Mouse (Mus musculus) adrenal gland, postnatal 25 days (tissue): ENCODE results near the gene Epo. TPM values are rescaled to one million over a fixed set of nuclear protein-coding genes. Genes with fewer than 3 reads are reported as not detected.

Experiments
- DNase-seq: peaks from one replicate; pipeline ENCODE4 v3.0.0; 2021; ENCODE audit warnings: mixed read lengths
- long read RNA-seq: library from polyadenylated mRNA; stranded (forward); transcript quantifications from one replicate; pipeline ENCODE4 v2.0.0, GENCODE M21; 2021
- total RNA-seq: library from RNA; stranded (reverse); gene quantifications from 2 replicates; pipeline ENCODE4 v1.2.3, GENCODE M21; 2021

Gene Epo
- not detected in 2 replicates for total RNA-seq
- long read RNA-seq, partial matches to known transcripts: 0 of 15 reads
- long read RNA-seq, other reads (novel, unspliced or antisense): 15 of 15 reads

DNA sequence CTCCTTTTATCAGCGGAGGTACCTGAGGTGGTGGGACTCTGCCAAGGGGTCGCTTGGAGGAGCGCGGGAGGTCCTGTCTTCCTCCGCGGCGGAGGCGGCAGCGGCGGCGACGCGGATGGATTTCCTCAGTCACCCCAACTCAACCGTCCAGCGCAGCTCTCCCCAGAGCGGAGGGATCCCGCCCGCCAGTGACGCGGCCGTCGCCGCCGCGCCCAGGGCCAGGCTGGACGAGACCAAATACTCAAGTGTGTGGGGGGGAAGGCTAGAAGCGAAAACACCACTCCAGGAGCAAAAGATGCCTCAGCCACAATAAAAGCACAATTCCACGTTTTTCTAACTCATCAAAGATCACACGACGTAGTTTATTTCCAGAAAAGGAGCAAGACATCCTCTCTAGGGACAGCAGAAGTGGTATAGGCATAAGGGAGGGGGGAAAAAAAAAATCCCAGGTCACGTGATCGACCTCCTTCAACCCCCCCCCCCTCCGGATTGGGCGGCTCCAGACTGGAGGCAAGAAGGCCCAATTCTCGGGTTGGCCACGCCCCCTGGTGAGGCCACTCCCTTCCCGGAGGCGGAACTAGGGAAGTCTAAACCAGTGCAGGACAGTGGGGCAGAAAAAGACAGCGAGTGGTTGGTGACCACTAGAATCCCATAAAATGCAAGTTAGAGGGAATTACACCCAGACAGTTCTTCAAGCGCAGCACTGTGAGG is at the start of gene Epo, which contains the start of gene Gnb2:
Epo (minus strand) TSS at position 126 of the 711 bp plus-strand sequence.
Gnb2 (minus strand) TSS at position 394 of the 711 bp plus-strand sequence.
- DNase-seq: peak; percentile 99

DNA sequence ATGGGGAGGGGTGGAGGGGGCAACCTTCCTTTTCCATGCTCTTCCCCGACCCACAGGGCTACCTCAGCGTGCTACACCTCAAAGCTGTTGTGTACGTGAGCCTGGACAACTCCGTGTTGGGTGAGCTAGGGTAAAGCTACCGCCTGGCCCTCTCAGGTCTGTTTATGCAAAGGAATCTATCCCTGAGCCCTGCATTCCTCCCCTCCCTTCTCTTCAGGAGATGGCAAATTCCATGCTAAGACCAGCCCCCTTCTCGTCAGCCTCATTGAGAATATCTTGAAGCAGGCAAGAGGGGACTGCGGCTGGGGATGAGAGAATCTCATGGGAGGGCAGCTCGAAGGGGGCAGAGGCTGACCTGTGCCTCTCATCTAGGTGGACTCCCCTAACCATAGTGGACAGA is 49.7 kb upstream of the Epo start:
- DNase-seq: no peak

DNA sequence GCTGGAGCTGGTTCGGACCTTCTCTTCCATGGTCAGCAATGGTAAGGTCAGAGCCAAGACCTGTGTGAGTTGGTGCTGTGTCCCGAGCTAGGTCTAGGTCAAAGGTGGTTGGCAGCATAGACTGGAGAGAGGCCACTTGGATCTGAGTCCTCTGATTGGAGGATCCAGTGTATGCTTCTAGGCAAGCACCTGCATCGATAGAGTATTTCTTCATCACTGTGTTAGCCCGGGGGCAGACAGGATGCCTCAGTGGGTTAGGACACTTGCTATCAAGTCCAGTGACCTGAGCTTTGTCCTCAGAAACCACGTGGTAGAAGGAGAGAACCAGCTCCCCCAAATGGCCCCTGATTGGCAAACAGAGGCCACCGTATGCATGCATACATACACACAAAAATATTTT is 47.2 kb upstream of the Epo start:
- no peak for DNase-seq

DNA sequence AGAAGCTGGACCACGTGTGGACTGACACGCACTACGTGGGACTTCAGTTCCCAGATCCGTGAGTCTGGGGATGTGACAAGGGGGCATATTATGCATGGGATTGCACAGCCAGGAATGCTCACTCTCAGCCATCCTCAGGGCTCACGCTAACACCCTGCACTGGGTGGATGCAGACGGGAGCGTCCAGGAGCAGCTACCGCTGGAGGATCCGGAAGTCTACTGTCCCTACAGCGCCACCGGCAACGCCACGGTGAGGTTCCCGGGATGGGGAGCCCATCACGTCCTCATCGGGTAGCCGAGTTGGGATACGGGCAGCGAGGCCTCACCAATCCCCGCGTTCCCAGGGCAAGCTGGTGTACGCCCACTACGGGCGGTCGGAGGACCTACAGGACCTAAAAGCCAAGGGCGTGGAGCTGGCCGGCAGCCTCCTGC is 41.4 kb upstream of the Epo start:
- peak; percentile 68 for DNase-seq

DNA sequence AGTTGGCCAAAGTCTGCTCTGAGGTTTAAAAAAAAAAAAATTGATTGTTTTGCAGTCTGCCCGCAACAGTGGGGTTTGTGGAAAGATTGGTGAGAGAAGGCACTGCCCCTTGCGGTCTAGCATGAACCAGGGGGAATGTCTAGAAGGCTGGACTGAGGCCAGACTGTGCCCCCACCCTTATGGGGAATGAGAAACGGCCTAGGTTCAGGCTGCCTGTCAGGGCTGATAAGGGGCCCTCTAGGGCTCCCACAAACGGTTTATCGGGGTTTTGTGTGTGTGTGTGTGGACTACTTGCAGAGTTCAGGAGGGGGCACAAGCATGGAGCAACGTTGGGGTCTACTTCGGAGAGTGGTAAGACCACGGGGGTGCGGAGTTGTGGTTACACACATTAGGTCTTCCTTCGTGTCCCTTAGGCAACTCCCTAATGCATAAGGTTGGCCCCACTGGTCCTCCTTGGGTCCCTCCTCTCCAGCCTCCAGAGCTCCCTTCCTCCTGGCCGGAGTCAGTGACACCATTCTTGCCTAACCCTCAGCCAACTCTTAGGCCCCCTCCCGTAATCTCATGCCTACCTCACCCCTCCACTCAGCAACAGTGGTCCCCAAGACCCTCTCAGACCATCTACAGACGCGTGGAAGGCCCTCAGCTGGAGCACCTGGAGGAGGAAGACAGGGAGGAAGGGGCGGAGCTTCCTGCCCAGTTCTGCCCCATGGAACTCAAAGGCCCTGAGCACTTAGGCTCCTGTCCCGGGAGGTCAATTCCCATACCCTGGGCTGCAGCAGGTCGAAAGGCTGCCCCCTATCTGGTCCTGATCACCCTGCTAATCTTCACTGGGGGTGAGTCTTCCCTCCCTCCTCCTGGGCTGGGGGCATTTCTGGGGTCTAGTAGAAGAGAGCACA is 37.9 kb upstream of the Epo start:
- no peak for DNase-seq

DNA sequence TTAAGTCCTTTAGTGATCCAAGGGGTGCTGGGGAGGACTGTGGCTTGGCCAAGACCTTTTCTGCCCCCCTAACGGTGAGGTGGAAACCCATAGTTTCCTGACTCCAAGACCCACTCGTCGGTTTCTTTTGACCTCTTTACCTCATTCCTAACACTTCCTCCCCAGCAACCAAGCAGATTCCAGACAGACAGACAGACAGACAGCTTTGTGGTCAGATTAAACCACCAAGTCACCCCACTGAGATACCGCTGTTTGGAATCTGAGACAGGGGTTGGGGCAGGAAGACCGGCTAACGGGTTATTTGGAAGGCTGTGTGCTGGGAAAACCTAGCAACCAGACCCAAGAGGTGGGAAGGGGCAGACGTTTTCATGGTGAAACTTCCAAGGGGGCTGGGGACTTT is 37.1 kb upstream of the Epo start:
- DNase-seq: no peak

DNA sequence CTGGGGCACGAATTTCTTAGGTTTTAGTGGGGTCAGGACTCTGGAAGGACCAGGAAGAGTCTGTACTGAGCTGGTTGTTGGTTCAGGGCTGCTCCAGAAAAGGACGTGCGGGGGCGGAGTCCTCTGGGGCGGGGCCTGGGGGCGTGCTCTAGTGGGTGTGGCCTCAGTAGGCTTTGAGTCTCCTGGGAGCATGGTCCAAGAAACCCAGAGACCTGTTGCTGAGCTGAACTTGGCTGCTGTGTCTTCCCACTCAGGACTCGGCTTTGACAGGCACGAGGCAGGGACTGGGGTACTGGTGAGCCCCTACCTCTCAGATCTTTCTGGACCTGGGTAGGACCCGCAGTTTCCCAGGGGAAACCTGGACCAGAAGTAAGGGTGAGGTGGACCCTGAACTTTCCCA is 36.6 kb upstream of the Epo start, which contains the start of gene Tfr2:
Tfr2 (plus strand) TSS at position 176 of the 400 bp plus-strand sequence.
- DNase-seq: peak; percentile 51

DNA sequence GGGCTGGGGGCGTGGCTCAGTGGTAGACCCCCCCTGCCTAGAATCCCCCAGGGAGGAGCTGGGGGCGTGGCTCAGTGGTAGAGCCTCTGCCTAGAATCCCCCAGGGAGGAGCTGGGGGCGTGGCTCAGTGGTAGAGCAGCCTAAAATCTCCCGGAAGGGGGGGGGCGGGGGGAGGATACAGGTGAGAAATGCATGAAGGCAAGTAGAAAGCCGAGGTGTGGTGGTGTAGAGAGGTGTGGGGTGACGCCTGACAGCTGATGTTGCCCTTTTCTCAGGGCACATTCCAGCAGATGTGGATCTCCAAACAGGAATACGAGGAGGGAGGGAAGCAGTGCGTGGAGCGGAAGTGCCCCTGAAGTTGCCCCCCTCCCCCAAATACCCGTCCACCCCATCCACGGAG is 36.0 kb upstream of the Epo start:
- DNase-seq: no peak

DNA sequence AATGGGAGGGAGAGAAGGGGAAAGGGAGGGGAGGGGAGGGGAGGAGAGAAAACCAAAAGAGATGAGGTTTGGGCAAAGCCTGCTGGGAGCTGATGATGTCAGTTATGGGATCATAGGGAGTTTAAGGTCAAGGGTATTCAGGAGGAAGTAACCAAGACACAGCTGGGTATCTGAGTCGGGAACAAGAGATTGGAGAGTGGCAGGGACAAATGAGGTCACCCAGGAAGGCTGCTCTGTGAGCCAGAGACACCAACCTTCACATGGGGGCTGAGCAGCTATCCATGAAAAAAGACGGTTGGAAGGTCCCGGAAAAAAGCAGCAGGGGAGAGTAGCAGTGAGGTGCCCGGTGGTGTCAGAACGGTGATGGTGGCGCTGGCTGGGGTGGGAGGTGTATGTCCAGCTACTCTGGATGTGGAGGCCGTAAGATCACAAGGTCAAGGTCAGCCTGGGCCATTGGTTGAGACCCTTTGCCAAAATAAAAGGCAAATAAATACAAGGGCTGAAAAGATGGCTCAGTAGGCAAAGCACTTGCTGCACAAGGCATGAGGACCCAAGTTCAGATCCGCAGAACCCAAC is 35.3 kb upstream of the Epo start:
- no peak for DNase-seq

DNA sequence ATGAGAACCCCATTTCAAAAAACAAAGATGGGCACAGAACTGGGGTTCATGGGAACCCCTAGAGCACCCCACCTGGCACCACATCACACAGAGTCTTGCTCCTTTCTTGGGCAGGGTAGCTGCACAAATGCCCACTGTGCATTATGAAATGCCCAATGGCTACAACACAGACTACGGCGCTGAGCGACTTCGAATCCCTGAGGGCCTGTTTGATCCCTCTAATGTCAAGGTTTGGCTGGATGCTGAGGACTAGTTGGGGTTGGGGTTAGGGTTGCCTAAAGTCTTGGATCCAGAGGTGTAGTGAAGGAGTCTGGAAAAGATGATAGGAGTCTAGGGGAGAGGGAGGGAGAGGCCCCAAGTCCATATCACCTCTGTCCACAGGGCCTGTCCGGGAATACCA is 33.4 kb upstream of the Epo start:
- DNase-seq: no peak

DNA sequence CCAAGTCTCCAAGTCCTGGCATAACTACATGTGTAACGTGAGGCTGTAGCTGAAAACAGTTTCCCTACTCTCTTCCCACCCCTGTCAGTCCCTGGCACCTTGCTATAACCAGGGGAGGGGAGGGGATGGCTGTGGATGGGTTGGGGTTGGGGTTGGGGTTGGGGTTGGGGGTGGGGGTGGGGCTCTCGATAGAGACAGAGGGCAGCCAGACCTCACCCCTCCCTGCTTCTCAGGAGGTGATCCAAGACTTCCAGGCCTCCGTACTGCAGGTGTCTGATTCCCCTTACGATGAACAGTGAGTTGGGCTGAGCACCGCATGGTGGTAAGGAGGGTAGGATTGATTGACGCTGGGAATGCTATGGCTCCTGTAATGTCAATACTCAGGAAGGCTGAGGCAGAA is 32.7 kb upstream of the Epo start:
- DNase-seq: no peak

DNA sequence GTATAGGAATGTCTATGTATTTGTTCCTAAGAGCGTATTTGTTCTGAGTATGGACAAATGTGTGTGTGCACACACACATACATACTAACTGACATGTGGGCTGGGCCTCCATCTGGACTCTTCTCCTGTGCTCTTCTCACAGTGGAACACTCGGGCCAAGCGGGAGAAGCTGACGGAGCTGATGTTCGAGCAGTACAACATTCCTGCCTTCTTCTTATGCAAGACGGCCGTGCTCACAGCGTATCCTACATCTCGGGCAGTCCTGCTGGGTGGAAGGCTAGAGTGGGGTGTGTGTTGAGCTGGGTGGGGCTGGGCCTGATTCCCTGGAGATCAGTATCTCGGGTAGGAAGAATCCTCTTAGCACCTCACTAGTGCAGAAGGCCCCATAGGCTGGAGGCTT is 29.9 kb upstream of the Epo start:
- no peak for DNase-seq

DNA sequence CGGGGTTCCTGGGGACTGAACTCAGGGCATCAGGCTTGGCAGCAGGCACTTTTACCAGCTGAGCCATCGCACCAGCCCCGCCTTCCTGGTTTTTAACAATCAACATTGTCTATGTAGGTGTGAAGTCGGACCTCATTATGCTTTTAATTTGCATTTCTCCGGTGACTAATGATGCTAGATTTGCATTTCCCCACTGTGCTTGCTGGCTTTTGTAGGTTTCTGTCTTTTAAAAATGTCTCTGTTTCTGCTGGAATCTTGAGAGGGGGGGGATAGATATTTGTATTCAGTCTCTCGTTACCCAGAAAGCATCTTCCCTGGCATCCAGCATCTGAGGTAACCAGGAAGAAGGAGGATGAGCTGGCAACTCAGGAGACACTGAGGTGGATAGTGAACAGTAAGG is 28.5 kb upstream of the Epo start:
- no peak for DNase-seq

DNA sequence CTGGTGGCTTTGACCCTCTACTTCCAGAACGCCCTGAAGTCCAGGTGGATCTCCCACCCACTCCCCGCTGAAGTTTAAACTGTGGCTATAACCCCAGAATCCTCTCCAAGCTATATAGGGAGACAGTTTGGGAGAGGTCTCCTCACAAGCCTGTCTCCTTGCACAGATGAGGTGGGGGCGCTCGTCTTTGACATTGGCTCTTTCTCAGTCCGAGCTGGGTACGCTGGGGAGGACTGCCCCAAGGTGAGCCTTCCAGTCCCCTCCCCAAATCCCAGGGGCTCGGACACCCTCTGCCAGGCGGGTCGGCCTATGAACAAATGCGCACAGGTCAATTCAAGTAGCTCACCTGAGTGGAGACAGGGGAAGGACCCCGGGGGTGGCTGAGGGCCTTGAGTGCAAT is 20.9 kb upstream of the Epo start:
- no peak for DNase-seq

DNA sequence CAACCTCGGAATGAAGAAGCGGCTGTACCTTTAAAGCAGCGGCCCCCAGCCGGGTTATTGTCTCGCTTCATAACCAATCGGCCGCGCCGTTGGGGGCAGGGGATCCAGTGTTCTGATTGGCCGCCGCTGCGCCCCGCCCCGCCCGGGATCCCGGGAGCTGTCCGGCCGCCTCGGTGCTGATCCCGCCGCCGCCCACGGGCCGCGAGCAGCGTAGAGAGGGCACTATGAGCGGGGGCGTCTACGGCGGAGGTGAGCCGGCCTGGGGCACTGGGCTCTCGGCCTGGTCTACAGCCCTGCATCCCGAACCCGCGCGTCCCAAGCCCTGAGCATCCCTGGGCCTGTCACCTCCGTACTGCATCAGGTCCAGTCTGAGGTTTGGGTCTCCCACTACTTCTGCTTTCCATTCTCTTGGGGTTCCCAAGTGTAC is 20.4 kb upstream of the Epo start, which contains the start of gene Actl6b:
Actl6b (plus strand) TSS at position 107 of the 427 bp plus-strand sequence.
- peak; percentile 85 for DNase-seq

DNA sequence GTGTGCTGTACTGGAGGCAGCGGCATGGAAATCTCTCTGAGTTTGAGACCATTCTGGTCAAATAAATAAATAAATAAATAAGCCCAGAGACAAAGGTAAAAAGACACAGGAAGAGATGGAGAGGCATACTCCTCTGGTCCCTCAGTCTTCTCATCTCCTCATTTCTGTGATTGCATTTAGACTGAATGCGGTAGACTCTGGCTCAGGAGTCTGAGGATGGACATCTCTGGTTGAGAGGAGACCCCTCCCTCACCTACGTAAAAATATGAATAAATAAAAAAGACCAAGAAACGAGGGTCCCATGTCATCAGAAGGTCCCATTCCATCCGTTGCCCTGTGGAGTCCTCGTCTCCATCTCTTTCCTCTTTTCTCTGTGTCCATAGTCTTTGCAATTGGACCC is 20.0 kb upstream of the Epo start:
- DNase-seq: no peak

DNA sequence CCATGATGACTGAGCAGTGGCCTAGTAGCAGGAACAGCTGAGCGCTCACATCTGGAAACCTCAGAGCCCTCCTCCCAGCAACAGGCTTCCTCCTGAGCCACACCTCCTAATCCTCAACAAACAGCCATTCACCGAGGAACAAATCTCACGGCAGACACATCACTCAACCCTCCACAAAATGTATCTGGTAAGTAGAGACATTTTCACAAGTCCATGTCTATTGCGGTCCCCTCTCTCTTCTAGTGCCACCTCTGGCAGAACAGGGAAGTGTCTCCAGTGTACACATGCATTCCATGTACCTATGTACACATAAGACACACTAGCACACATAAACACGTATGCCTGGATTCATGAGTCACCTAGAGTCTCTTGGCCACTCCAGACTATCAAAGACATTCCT is 18.1 kb upstream of the Epo start:
- no peak for DNase-seq

DNA sequence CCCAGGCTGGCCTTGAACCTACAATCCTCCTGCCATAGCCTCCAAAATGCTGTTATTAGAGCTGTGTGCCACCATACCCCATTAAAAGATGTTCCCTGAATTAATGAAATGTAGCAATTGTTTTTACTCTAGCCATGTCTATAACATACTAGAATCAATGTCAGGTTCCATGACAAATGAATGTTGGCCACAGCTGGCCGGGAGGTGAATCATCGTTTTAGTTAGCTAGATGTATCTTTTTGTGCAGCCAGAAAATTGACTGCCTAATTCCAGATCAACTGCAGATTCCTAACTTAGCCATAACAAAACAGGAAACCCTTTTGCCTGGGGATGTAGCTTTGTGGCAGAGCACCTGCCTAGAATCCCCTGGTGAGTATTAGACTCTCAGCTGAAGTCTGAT is 16.8 kb upstream of the Epo start:
- DNase-seq: no peak

DNA sequence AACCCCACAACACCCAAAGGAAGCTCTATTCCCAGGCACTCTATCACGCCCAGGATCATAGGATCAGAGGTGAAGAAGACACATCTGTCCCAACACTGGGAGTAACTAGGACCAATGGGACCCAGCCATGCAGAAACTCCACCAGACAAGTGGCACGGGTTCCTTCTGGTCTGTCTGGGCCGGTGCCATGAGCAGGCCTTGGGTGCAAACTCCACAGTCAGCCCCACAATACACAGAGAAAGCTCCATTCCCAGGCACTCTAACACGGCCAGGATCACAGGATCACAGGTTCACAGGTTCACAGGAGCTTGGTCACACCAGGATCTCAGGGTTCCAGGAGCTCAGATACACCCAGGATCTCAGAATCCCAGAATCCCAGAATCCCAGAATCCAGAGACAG is 12.6 kb upstream of the Epo start:
- no peak for DNase-seq

DNA sequence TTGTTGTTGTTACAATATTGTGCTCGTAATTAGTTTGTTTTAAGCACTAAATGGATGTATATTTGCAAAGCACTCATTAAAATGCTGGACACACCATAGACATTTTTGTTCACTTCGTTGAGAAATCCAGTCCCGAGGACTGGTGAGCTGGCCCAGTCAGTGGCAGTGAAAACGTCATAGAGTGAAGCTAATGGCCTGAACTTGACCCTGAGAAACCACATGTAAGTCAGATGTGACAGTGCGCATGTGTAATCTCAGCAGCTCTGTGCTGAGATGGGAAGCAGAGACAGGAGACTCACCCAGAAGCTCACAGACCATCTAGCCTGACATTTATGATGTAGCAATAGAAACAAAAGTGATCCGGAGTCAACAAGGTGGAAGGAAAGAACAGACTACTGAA is 11.9 kb upstream of the Epo start:
- DNase-seq: no peak

DNA sequence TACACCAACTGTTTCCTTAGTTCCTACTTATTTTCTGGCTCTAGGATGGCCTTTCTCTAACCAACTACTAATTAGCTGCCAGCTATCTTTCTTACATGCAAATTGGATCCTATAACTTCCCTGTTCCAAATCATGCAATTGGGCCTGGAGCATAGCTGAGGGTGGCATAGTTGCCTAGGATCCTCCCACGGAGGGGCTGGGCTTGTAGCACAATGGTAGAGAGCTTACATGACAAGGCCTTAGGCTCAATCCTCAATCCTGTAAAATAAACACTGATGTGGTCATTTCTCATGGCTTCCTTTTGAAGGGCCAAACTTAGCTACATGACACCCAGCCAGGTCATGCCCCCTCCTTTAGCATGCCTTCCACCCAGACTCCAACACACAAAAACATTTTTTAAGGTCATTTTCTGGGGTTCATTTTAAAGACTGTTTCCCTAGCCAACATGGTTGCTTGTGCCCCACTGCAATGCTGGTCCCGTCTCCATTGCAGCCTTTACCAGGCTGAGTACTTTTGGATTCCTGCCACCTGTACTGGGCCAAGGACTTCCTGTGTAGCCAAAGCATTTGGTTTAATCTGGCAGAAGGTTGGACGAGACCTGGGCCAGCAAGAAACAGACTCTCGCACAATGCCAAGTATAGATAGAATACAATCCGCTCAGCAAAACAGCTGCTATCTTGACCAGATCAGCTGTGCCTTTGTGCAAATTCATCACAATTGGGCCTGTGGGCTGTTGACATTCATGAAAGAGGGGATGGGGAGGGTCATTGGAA is 8.9 kb upstream of the Epo start:
- no peak for DNase-seq

DNA sequence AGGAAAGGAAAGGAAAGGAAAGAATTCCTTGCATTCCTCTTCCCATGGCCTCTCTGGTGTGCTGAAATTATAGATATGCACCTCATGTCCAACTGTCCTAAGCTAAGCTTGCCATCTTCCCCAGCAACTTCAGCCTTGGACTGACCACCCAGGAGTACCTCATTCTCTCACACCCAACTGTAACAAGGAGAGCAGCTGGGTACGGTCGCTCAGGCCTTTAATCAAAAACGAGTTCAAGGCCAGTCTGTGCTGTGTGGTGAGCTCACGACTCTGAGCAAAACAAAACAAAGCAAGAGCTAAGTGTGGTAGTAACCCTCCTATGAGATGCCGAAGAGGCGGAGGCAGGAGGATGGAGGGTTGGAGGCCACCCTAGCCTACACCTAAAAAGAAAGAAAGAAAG is 7.9 kb upstream of the Epo start:
- DNase-seq: no peak
